Mouse (Mus musculus) forebrain, embryonic 10.5 days (tissue): ENCODE data around the gene Bcl2l11. TPM values are rescaled to one million over a fixed set of nuclear protein-coding genes. Genes with fewer than 3 reads are reported as not detected.
A peak's percentile ranks its signal among the peaks of the same experiment; 100 is the strongest.

ENCODE experiments used
- DNase-seq: peaks from one replicate; pipeline ENCODE4 v3.0.0-alpha.2; 2017; ENCODE audit warnings: low spot score; ENCODE audit errors: extremely low spot score
- H3K27ac ChIP-seq: fragments of 300-500 bp; sonication (generic); 2 replicates; pipeline ENCODE4 v1.5.1; 2016; ENCODE audit warnings: mild to moderate bottlenecking
- H3K27me3 ChIP-seq: fragments of 300-500 bp; sonication (generic); 2 replicates; pipeline ENCODE4 v1.6.1; 2016; ENCODE audit warnings: mild to moderate bottlenecking; ENCODE audit not compliant: poor library complexity, severe bottlenecking
- H3K36me3 ChIP-seq: fragments of 300-500 bp; sonication (generic); replicated peaks from 2 replicates; pipeline ENCODE4 v1.6.1; 2016; ENCODE audit warnings: mild to moderate bottlenecking, moderate library complexity
- H3K4me1 ChIP-seq: fragments of 300-500 bp; sonication (generic); 2 replicates; pipeline ENCODE4 v1.6.1; 2016
- H3K4me3 ChIP-seq: fragments of 300-500 bp; sonication (generic); 2 replicates; pipeline ENCODE4 v1.5.1; 2016; ENCODE audit warnings: mild to moderate bottlenecking, moderate library complexity
- H3K9me3 ChIP-seq: fragments of 300-500 bp; sonication (generic); 2 replicates; pipeline ENCODE4 v1.6.1; 2016; ENCODE audit warnings: mild to moderate bottlenecking, moderate library complexity
- WGBS: fragments of 180-500 bp; shearing (Covaris S2); methylation state at CpG from one replicate; pipeline ENCODE4 v1.1.7; 2016; 5-methylcytosine and 5-hydroxymethylcytosine counted together
- polyA plus RNA-seq: library from polyadenylated mRNA; unstranded; fragments of >200 nt; fragmentation: Nextera tagmentation; extraction: Ambion mirVana; gene quantifications from 2 replicates; pipeline ENCODE4 v1.2.1, GENCODE M21; 2016

Gene Bcl2l11
- polyA plus RNA-seq, 1 experiment from 2014 or later = 22.1 TPM

DNA sequence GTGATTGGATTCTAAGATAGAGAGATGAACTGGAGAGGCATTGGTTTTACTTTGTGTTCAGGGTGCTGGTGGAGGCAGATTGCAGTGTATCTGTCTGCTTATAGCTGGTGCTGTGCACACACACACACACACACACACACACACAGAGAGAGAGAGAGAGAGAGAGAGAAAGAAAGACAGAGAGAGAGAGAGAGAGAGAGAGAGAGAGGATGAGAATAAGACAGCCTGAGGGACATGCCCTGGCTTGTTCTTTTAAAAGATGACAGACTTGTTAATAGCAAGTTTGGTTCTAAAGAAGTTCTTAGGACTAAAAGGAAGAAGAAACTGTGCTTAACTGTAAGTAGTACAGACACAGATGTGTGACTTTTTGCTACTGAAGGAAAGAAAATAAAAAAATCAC lies 8.0 kb downstream of the Bcl2l11 start:
- H3K4me1 ChIP-seq = peaks cover 48% of the 10 kb centered on the region
- no peak overlapping the region for H3K27ac ChIP-seq
- H3K9me3 ChIP-seq = no peaks in the 10 kb centered on the region
- H3K4me3 ChIP-seq = no peak overlapping the region
- DNase-seq = no peak
- H3K36me3 ChIP-seq = peaks cover 94% of the 10 kb centered on the region
- no peaks in the 10 kb centered on the region for H3K27me3 ChIP-seq

DNA sequence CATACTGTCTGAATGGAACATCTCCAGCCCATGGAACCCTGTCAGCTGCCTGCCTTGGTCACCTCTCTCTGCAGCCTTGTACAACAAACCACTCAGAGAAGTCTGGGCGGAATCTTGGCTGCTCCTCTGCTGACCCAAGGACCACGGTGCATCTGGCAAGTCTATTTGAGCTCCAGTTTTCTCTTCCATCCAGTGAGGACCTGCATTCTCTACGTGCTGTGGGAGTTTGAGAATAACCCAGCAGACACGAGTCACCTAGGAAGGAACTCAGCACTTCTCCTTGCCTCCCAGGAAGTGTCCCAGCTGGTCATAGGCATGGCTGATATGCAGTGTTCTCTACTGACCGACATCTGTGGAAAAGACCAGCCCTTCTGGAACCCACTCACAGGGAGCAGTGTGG lies 8.6 kb downstream of the Bcl2l11 start:
- peaks cover 42% of the 10 kb centered on the region for H3K4me1 ChIP-seq
- H3K9me3 ChIP-seq = no peaks in the 10 kb centered on the region
- DNase-seq = no peak
- no peaks in the 10 kb centered on the region for H3K27me3 ChIP-seq
- H3K27ac ChIP-seq = no peak overlapping the region
- H3K36me3 ChIP-seq = peaks cover 95% of the 10 kb centered on the region
- no peak overlapping the region for H3K4me3 ChIP-seq
- WGBS = 82% methylated on average over 5 of the region's 5 CpGs

DNA sequence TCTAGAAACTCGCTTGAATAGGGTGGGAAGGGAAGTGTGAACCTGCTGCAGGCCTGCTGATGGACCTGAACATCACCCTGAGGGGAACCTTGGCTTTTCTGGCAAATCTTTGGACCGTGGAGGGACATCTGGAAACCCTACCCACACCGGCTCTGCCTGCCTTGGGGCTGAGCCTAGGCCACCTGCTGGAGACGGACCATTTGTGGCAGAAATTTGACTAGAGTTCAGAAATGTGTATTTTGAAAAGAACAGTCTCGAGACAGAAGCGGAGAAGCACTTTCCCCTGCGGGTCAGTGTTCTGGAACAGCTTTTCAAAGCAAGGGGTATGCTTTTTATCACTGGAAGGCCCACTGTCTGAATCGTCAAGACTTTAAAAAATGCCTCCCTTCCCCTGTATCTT lies 9.1 kb downstream of the Bcl2l11 start:
- Histone ChIP-seq H3K27ac (no peak overlapping the region), H3K36me3 (peaks cover 95% of the 10 kb centered on the region), H3K4me1 (peaks cover 41% of the 10 kb centered on the region), H3K27me3 (no peaks in the 10 kb centered on the region), H3K9me3 (no peaks in the 10 kb centered on the region), H3K4me3 (no peak overlapping the region)
- DNase-seq = no peak
- 83% methylated on average over 8 of the region's 8 CpGs for WGBS

DNA sequence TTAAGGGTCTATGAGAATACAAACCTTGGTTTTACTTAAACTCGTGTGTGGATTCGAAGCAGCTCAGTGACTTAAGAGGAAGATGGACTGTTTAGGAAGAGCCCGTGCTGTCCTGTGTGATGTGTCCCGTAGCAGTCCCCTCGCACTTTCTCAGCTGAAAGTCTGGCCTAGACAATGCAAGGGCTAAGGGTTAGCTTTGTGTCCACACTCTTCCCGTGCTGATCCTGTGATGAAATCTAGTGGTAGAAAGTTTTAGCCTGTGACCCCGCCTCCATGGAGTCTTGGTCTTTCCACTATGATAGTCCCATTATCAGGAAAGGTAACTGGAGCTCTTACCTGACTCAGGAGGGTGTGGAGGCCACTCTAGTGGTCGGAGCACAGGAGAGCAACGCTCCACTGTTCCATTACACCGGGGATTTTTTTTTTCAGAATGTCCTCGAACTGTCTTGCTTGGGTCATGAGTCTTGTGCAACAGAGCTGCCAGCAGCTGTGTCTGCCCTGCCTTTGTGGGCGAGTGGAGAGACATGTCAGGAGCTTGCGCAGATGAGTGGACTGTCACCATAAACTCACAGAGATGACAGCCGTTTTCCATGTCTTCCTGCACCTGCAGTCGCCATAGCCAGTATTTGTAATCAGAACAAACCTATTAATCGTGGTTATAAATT lies 11.1 kb downstream of the Bcl2l11 start:
- no peak overlapping the region for H3K27ac ChIP-seq
- peaks cover 94% of the 10 kb centered on the region for H3K36me3 ChIP-seq
- no peaks in the 10 kb centered on the region for H3K27me3 ChIP-seq
- 89% methylated on average over 16 of the region's 16 CpGs for WGBS
- H3K4me1 ChIP-seq = peaks cover 35% of the 10 kb centered on the region
- H3K4me3 ChIP-seq = no peak overlapping the region
- no peaks in the 10 kb centered on the region for H3K9me3 ChIP-seq
- no peak for DNase-seq

DNA sequence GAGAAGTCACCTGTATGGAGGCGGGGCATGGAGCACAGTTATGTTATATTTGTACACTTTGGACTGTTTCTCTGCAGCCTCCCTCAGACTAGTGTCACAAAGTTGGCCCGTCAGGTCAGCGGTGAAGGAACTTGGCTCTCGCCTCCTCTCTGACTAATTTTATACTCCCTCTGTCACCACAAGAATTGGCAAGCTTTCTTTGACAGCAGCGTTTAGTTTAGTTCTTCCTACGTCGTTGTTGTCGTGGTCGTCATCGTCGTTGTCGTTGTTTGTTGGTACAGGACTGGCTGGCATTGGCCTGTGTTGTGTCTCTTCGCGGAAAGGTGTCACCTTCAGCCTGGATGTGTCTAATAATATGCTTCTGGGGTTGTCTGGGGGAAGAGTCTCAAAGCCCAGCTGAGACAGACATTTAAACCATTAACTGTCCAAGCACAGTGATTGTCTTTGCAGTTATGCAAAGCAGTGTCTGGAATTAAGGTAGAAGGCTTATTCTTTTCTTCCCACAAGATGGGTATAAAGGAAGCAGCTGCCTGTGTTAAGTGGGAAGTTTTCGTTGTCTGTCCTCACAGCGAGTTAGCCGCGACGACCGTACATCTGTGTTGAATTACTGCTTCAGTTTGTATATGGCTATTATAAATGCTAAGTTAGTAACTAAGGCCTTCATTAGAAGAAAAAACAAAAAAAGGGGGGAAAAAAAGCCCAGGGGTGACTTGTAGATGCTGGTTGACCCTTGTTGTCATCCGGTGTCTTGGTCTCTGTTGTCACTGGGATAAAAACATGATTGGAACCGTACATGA lies 11.8 kb downstream of the Bcl2l11 start:
- Histone ChIP-seq H3K27me3 (no peaks in the 10 kb centered on the region), H3K4me3 (no peak overlapping the region), H3K36me3 (peaks cover 95% of the 10 kb centered on the region), H3K9me3 (no peaks in the 10 kb centered on the region), H3K27ac (no peak overlapping the region), H3K4me1 (peaks cover 34% of the 10 kb centered on the region)
- 86% methylated on average over 22 of the region's 22 CpGs for WGBS
- DNase-seq = no peak

DNA sequence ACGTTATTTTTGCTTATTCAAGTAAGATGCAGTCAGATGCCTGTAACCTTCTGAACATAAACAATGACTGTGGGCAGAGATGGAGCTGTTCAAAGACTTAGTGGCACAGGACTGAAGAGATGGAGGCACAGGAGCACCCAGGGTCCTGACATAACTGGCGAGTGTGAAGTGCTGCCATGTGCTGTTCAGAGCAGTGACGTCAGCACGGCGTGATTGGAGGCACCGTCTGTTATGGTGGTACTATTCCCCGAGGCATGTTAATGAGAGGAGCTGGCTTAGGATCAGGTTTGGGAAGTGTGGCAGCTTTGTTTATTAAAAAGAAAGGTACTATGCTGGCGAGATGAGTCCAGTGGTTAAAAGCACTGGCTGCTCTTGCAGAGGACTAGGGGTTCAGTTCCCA lies 13.1 kb downstream of the Bcl2l11 start:
- Histone ChIP-seq H3K27ac (no peak overlapping the region), H3K9me3 (no peaks in the 10 kb centered on the region), H3K4me3 (no peak overlapping the region), H3K27me3 (no peaks in the 10 kb centered on the region), H3K36me3 (peaks cover 95% of the 10 kb centered on the region), H3K4me1 (peaks cover 32% of the 10 kb centered on the region)
- 90% methylated on average over 8 of the region's 8 CpGs for WGBS
- no peak for DNase-seq

DNA sequence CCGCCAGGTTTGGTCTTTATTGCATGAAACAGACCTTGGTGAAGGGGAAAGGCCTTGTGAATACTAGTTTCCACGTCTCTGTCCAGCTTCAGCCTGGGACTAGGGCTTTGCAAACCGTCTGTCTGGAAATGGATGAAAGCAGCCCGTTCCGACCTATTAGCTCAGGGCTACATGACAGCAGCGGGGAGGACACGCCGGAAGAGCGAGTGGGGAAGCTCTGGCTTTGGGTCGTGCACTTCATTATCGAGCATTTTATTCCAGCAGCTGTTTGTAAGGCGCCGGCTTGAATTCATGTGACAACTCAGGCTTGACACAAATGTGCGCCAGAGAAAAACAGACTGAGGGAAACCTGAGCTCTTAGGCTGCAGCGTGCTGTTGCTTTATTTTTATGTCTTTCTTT lies 13.9 kb downstream of the Bcl2l11 start:
- 85% methylated on average over 15 of the region's 15 CpGs for WGBS
- no peak for DNase-seq
- H3K9me3 ChIP-seq = no peaks in the 10 kb centered on the region
- H3K27me3 ChIP-seq = no peaks in the 10 kb centered on the region
- H3K36me3 ChIP-seq = peaks cover 95% of the 10 kb centered on the region
- H3K4me3 ChIP-seq = no peak overlapping the region
- H3K27ac ChIP-seq = no peak overlapping the region
- H3K4me1 ChIP-seq = peaks cover 26% of the 10 kb centered on the region

DNA sequence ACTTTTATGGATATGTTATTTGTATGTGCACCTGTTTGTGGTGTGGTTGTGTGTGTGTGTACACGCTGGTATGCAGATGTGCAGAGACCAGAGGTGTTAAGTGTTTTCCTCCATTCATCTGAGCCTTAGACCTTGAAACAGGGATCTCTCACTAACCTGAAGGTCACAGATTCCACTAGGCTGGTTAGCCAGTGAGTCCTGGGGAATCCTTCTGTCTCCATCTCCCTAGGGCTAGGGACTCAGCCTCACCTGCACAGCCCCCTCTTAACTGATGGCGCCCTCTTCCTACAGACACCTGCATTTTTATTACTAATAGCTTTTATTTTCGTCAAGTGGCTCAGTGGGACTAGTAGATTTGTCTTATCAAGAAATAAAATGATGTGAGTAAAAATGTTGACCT lies 14.3 kb downstream of the Bcl2l11 start:
- Histone ChIP-seq H3K27ac (no peak overlapping the region), H3K9me3 (no peaks in the 10 kb centered on the region), H3K36me3 (peaks cover 95% of the 10 kb centered on the region), H3K4me1 (peaks cover 22% of the 10 kb centered on the region), H3K4me3 (no peak overlapping the region), H3K27me3 (no peaks in the 10 kb centered on the region)
- 91% methylated on average over 3 of the region's 3 CpGs for WGBS
- DNase-seq = no peak

DNA sequence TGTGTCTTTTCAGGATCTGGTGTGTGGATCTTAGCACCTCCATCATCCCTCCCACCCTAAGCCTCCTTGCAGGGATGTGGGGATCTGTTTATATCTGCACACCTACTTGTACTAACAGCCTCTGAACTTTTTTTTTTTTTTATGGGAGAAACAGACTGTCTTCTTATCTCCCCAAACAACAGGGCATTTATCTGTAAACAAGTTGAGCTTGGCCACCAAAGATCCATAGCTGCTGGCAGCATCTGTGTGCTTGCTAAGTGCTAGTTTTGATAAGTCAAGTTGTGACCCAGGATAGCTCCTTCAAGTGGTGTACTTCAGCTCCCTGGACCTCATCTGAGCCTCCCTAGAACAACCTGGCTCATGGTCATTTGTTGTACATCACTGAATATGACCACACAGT lies 18.2 kb downstream of the Bcl2l11 start:
- peaks cover 5% of the 10 kb centered on the region; the same call in 1 of the 2 replicates for H3K4me1 ChIP-seq
- H3K9me3 ChIP-seq = no peaks in the 10 kb centered on the region
- no peak overlapping the region for H3K4me3 ChIP-seq
- no peak overlapping the region for H3K27ac ChIP-seq
- peaks cover 94% of the 10 kb centered on the region for H3K36me3 ChIP-seq
- DNase-seq = no peak
- H3K27me3 ChIP-seq = no peaks in the 10 kb centered on the region

DNA sequence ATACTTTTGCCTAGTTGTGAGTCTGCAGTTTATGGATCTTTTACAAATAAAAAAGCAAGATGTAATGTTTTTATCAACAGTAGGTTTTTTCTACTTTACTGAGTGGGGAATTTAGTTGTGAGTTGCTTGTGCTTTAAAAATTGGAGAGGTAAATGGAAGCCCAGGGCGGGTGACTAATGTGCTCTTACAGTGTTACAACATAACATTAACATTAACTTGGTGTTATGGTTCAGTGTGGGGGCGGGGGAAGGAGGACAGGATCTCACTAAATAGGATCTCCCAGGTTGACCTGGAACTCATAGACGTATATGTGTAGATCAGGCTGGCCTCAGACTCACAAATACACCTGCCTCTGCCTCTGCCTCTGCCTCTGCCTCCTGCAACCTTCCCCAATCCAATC lies 19.6 kb downstream of the Bcl2l11 start:
- DNase-seq = no peak

DNA sequence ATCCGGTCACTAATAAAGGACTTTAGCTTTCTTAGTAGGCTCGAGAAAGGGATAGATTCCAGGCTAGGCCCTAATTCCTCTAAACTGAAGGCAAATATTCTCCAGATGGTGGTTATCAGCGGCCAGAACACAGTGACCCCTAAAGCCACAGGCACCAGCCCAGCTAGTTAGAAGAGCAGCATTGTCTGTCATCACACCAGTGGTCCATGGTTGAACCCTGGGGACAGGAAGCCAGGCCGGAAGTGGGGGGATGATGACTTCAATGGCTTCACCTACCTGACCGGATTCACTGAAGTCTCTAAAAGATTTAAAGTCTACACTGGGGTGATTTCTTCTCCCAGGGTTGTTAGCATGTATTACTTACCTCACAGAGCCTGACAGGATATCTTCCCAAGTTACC lies 23.8 kb downstream of the Bcl2l11 start:
- Histone ChIP-seq H3K4me3 (no peak overlapping the region), H3K27me3 (no peaks in the 10 kb centered on the region), H3K27ac (no peak overlapping the region), H3K4me1 (peaks cover 17% of the 10 kb centered on the region), H3K9me3 (no peaks in the 10 kb centered on the region), H3K36me3 (peaks cover 93% of the 10 kb centered on the region)
- WGBS = 76% methylated on average over 5 of the region's 5 CpGs
- no peak for DNase-seq

More for the DNA sequence above, 19.6 kb downstream of the Bcl2l11 start:
- no peak overlapping the region for H3K4me3 ChIP-seq
- no peaks in the 10 kb centered on the region for H3K9me3 ChIP-seq
- peaks cover 94% of the 10 kb centered on the region for H3K36me3 ChIP-seq
- H3K27me3 ChIP-seq = no peaks in the 10 kb centered on the region
- 83% methylated on average over 3 of the region's 3 CpGs for WGBS
- H3K27ac ChIP-seq = no peak overlapping the region
- peaks cover 7% of the 10 kb centered on the region for H3K4me1 ChIP-seq

DNA sequence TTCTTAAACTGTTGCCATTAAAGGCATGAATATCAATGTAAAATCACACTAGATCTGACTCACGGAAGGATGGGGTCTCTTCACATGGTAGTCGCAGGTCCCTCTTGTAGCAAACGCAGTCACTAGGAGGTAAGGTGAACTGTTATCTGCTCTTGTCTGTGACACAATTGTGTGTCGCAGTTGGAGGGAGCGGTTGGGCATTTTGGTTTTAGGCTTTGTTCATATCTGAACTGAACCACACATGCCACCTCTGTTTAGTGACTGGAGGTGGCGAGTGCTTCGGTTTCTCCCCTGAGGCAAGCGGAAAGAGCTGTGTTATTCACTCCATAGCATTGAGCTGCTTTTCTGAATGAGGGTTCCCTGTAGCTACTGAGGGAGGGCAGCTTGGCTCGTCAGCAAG lies 26.4 kb downstream of the Bcl2l11 start:
- Histone ChIP-seq H3K27me3 (no peaks in the 10 kb centered on the region), H3K9me3 (no peaks in the 10 kb centered on the region), H3K36me3 (peaks cover 95% of the 10 kb centered on the region), H3K27ac (no peak overlapping the region), H3K4me3 (no peak overlapping the region), H3K4me1 (peaks cover 32% of the 10 kb centered on the region)
- DNase-seq = no peak
- WGBS = 91% methylated on average over 9 of the region's 9 CpGs

DNA sequence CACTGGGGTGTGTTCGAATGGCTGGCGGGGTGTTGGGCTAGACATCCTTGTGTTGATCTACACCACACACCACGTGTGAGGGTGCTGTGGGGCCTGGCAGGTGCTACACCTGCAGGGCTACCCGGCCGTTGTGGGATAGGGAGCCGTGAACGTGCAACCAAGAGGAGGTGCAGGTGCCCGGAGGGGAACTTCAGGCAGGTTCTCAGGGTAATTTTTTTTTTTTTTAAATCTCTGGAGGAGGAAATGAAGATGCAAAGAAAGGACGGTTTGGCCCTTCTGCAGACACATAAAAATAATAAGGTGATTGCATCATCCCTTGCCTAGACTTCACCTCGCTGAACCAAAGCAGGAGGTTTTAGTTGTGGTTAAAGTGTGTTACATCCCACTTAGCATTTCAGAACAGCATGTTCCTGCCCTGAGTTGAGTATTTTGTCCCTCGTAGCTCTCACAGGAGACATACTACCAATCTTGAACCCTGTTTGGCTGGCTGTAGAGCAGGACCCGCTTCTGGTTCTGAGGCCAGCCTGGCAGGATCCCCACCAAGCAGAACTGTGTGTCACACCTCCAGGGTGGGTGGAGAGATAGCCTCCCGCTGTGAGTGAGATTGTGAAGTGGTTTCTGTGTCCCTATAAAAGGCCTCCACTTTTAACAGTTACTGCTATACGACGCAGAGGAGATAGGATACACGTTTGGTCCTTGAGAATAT lies 27.2 kb downstream of the Bcl2l11 start:
- Histone ChIP-seq H3K27ac (peak overlapping the region; percentile 56), H3K4me3 (no peak overlapping the region), H3K4me1 (peaks cover 36% of the 10 kb centered on the region), H3K36me3 (peaks cover 95% of the 10 kb centered on the region), H3K9me3 (no peaks in the 10 kb centered on the region), H3K27me3 (no peaks in the 10 kb centered on the region)
- 89% methylated on average over 16 of the region's 16 CpGs for WGBS
- no peak for DNase-seq
